Mouse (Mus musculus) liver, postnatal 0 days (tissue): ENCODE results near the gene Elp4. TPM values are rescaled to one million over a fixed set of nuclear protein-coding genes. Genes with fewer than 3 reads are reported as not detected.

Source experiments
- ATAC-seq: fragments of 200-750 bp; cut with Nextera tagmentation; 2 replicates; pipeline ENCODE4 v1.8.0; 2017; ENCODE audit warnings: mild to moderate bottlenecking, moderate library complexity
- DNase-seq: peaks from one replicate; pipeline ENCODE4 v3.0.0-alpha.2; 2016
- H3K27ac ChIP-seq: fragments of 300-500 bp; sonication (generic); 2 replicates; pipeline ENCODE4 v1.5.1; 2014; ENCODE audit warnings: antibody characterized with exemption, moderate library complexity, mild to moderate bottlenecking, low read depth
- H3K27me3 ChIP-seq: fragments of 300-500 bp; sonication (generic); 2 replicates; pipeline ENCODE4 v1.6.1; 2014; ENCODE audit warnings: low read length, control low read depth, mixed read lengths; ENCODE audit not compliant: insufficient read depth
- H3K36me3 ChIP-seq: fragments of 300-500 bp; sonication (generic); replicated peaks from 2 replicates; pipeline ENCODE4 v1.6.1; 2014; ENCODE audit warnings: mild to moderate bottlenecking, control low read depth, low read length, moderate library complexity, mixed read lengths; ENCODE audit not compliant: insufficient read depth
- H3K4me1 ChIP-seq: fragments of 300-500 bp; sonication (generic); 2 replicates; pipeline ENCODE4 v1.6.1; 2014; ENCODE audit warnings: antibody characterized with exemption, mild to moderate bottlenecking, control low read depth; ENCODE audit not compliant: insufficient read depth
- H3K4me2 ChIP-seq: fragments of 300-500 bp; sonication (generic); 2 replicates; pipeline ENCODE4 v1.6.1; 2014; ENCODE audit warnings: low read depth, mild to moderate bottlenecking, low read length, moderate library complexity, mixed read lengths
- H3K4me3 ChIP-seq: fragments of 300-500 bp; sonication (generic); 2 replicates; pipeline ENCODE4 v1.5.1; 2014; ENCODE audit warnings: low read depth, low read length
- H3K9ac ChIP-seq: fragments of 300-500 bp; sonication (generic); replicated peaks from 2 replicates; pipeline ENCODE4 v1.6.1; 2014; ENCODE audit warnings: mild to moderate bottlenecking, moderate library complexity
- H3K9me3 ChIP-seq: fragments of 300-500 bp; sonication (generic); 2 replicates; pipeline ENCODE4 v1.6.1; 2016; ENCODE audit warnings: mild to moderate bottlenecking, control low read depth, low read length, mixed read lengths
- CTCF ChIP-seq: sonication (generic); IDR thresholded peaks from 2 replicates; pipeline ENCODE4 v1.5.1; 2016; ENCODE audit warnings: antibody characterized with exemption, low read depth
- EP300 ChIP-seq: IDR thresholded peaks from 2 replicates; pipeline ENCODE4 v1.6.1; 2016; ENCODE audit warnings: antibody characterized with exemption, low read depth, mild to moderate bottlenecking
- WGBS: fragments of 180-500 bp; shearing (Covaris S2); extraction: QIAGEN DNeasy Blood & Tissue Kit; methylation state at CpG from one replicate; pipeline ENCODE4 v1.1.7; 2014; ENCODE audit not compliant: insufficient replicate concordance; 5-methylcytosine and 5-hydroxymethylcytosine counted together
- polyA plus RNA-seq: library from polyadenylated mRNA; unstranded; fragments of >200 nt; fragmentation: Nextera tagmentation; extraction: Ambion mirVana; gene quantifications from 2 replicates; pipeline ENCODE4 v1.2.1, GENCODE M21; 2015

Gene Elp4
- polyA plus RNA-seq, 1 experiment from 2014 or later = 9.7 TPM

DNA sequence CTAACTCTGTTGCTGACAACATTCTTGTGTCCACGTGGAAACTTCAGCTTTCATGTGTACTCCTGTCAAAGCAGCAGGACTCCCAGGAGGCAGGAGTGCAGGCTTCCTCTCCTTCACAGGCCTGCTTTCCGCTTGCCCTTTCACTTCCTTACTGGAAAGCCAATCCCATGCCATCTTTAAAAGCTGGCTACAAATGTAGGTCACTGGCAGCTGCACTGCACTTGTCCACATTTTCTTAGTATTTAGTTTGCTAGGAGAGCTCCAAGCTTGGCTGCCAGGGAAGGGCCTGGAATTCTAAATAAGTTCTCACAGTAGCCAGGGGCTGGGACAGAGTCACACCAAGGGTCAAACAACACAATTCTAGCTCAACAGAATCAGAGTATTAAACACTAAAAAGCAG lies 49.6 kb downstream of the Elp4 start:
- H3K4me2 ChIP-seq = no peak overlapping the region
- no peak for DNase-seq

GRCm38 (mm10) chr2:105852971-105853370 lies 51.4 kb downstream of the Elp4 start:
- Histone ChIP-seq H3K27ac (no peak overlapping the region), H3K27me3 (no peaks in the 10 kb centered on the region), H3K9me3 (no peaks in the 10 kb centered on the region), H3K4me3 (no peak overlapping the region), H3K9ac (no peak overlapping the region), H3K4me1 (no peaks in the 10 kb centered on the region), H3K4me2 (no peak overlapping the region), H3K36me3 (no peaks in the 10 kb centered on the region)
- no peak for ATAC-seq
- 79% methylated on average over 2 of the region's 2 CpGs for WGBS
- TF ChIP-seq CTCF (no peak), EP300 (no peak)
- DNase-seq = no peak

More for the DNA sequence above, 49.6 kb downstream of the Elp4 start:
- Histone ChIP-seq H3K9ac (no peak overlapping the region), H3K4me3 (no peak overlapping the region), H3K27me3 (no peaks in the 10 kb centered on the region), H3K27ac (no peak overlapping the region), H3K9me3 (no peaks in the 10 kb centered on the region), H3K4me1 (no peaks in the 10 kb centered on the region), H3K36me3 (no peaks in the 10 kb centered on the region)
- WGBS = 70% methylated on average over 2 of the region's 2 CpGs
- TF ChIP-seq CTCF (no peak), EP300 (no peak)
- no peak for ATAC-seq

DNA sequence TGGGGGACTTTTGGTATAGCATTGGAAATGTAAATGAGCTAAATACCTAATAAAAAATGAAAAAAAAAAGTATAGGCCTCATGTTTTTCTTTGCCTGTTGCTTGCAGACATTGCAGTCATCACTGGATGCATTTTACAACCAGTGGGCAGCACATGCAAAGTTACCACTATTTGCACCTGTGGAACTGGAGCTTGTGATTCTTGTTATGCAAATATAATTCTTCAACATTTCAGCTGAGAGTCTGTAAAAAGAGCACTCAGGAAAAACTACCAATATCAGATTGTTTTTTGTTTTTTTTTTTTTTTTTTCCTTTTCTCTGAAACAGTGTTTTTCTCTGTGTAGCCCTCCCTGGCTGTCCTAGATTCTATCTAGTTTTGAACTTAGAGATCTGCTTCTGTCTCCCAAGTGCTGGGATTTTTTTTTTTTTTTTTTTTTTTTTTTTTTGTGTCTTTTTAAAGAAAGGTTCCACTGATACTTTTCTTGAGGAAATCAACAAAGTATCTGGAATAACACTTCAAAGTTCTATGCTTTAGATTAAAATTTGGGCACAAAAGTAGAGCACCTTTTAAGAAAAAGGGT lies 52.6 kb downstream of the Elp4 start:
- ATAC-seq (no peak), DNase-seq (no peak)
- no peak overlapping the region for H3K9ac ChIP-seq
- no peak overlapping the region for H3K4me2 ChIP-seq
- no peaks in the 10 kb centered on the region for H3K9me3 ChIP-seq
- no peak overlapping the region for H3K4me3 ChIP-seq
- no peaks in the 10 kb centered on the region for H3K36me3 ChIP-seq
- no peak overlapping the region for H3K27ac ChIP-seq
- H3K4me1 ChIP-seq = no peaks in the 10 kb centered on the region
- H3K27me3 ChIP-seq = no peaks in the 10 kb centered on the region
- TF ChIP-seq EP300 (no peak), CTCF (no peak)

DNA sequence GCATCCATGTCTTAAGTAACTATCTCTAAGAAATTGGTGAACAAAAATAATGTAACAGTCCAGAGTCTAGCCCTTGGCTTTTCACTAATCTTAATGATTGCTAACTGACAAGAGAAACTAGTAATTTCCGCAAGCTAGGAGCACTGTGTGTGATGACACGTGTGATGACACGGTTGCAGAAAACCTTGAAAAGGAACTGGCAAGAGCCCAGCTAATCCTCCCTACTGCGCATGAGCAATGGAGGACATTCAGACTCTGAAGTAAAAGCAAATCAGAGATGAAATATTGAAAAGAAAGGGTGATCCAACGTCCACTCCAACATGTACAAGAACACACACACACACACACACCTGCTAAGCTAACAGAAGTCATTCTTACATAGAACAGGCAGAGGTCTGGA lies 61.2 kb downstream of the Elp4 start:
- H3K4me3 ChIP-seq = no peak overlapping the region
- H3K36me3 ChIP-seq = no peaks in the 10 kb centered on the region
- H3K4me1 ChIP-seq = no peaks in the 10 kb centered on the region
- H3K9ac ChIP-seq = no peak overlapping the region
- 88% methylated on average over 5 of the region's 5 CpGs for WGBS
- DNase-seq (no peak), ATAC-seq (no peak)
- no peak overlapping the region for H3K27ac ChIP-seq
- H3K27me3 ChIP-seq = no peaks in the 10 kb centered on the region
- TF ChIP-seq CTCF = no peak
- TF ChIP-seq EP300 = no peak
- no peak overlapping the region for H3K4me2 ChIP-seq
- H3K9me3 ChIP-seq = no peaks in the 10 kb centered on the region

GRCm38 (mm10) chr2:105817965-105818364 lies 86.4 kb downstream of the Elp4 start:
- ATAC-seq (no peak), DNase-seq (no peak)
- Histone ChIP-seq H3K27me3 (no peaks in the 10 kb centered on the region), H3K9ac (no peak overlapping the region), H3K36me3 (no peaks in the 10 kb centered on the region), H3K4me2 (no peak overlapping the region), H3K9me3 (no peaks in the 10 kb centered on the region), H3K4me3 (no peak overlapping the region), H3K4me1 (no peaks in the 10 kb centered on the region), H3K27ac (no peak overlapping the region)
- no peak for TF ChIP-seq CTCF
- no peak for TF ChIP-seq EP300
- 67% methylated on average over 1 of the region's 1 CpGs for WGBS

- Histone ChIP-seq H3K27ac (no peak overlapping the region), H3K9me3 (no peaks in the 10 kb centered on the region), H3K9ac (no peak overlapping the region), H3K36me3 (no peaks in the 10 kb centered on the region), H3K4me2 (no peak overlapping the region), H3K4me3 (no peak overlapping the region), H3K27me3 (no peaks in the 10 kb centered on the region), H3K4me1 (no peaks in the 10 kb centered on the region)
- TF ChIP-seq EP300 (no peak), CTCF (no peak)
- DNase-seq (no peak), ATAC-seq (no peak)
- WGBS = 73% methylated on average over 3 of the region's 3 CpGs
Measured at GRCm38 (mm10) chr2:105815170-105815569, 89.2 kb downstream of the Elp4 start.

GRCm38 (mm10) chr2:105813041-105813440 lies 91.3 kb downstream of the Elp4 start:
- 75% methylated on average over 3 of the region's 3 CpGs for WGBS
- H3K4me3 ChIP-seq = no peak overlapping the region
- DNase-seq = no peak

More at GRCm38 (mm10) chr2:105813041-105813440, 91.3 kb downstream of the Elp4 start:
- Histone ChIP-seq H3K27ac (no peak overlapping the region), H3K27me3 (no peaks in the 10 kb centered on the region), H3K9me3 (no peaks in the 10 kb centered on the region), H3K4me2 (no peak overlapping the region), H3K4me1 (no peaks in the 10 kb centered on the region), H3K9ac (no peak overlapping the region), H3K36me3 (no peaks in the 10 kb centered on the region)
- TF ChIP-seq CTCF (no peak), EP300 (no peak)
- ATAC-seq = no peak
